Mouse (Mus musculus): ENCODE measurements at regions not wholly inside any gene's neighbourhood (a gene's known extent, or its start where the extent isn't known, plus 50 kb on each side); places are given as distances from the start of the nearest gene placed in this dataset.

DNA sequence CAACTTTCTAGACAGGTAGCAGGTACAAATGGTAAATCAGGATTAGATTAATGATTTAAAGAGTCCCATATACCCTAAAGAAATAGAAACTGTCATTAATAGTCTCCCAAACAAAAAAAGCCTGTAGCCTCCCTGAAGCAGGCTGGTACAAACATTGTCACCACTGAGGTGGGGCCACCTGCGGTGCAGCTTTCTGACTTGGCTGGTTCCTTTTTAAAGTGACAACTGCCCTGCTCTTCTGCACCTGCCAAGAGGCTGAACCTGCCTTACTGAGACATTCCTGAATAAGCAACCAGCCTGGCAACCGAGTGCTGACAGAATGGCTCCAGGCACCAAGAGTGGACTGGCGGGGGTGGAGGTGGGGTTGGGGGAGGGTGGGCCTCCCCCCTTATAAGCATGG, 687.0 kb upstream of the Vrk2 start:
- Histone ChIP-seq H3K27me3 (no peaks in the 10 kb centered on the region), H3K27ac (no peak overlapping the region), H3K9ac (replicated peaks) (no peak overlapping the region), H3K36me3 (no peaks in the 10 kb centered on the region), H3K9me3 (peaks cover 4% of the 10 kb centered on the region; the same call in 1 of the 2 replicates), H3K4me2 (replicated peaks) (no peak overlapping the region), H3K4me3 (replicated peaks) (no peak overlapping the region), H3K4me1 (replicated peaks) (no peaks in the 10 kb centered on the region)
- WGBS = 61% methylated on average over 3 of the region's 3 CpGs
- ATAC-seq = no peak

DNA sequence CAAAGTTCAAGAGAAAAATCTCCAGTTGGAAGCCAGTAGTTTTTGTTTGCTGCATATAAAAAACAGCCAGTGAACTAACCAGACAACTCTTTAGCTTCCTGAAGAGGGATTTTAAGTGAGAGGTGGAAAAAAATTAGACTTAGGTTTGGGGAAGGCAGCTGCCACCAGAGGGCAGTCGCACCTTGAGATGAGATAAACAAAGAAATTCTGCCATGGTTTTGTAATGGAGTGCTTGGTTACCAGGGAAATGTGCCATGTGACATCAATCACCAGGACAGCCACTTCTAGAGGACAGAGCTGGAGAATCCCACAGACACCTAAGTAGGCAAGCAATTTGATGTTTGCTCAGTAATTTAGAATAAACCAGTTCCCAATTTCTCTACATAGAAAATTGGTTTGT, 670.5 kb upstream of the Vrk2 start:
- Histone ChIP-seq H3K9me3 (no peaks in the 10 kb centered on the region), H3K9ac (replicated peaks) (no peak overlapping the region), H3K4me1 (replicated peaks) (no peaks in the 10 kb centered on the region), H3K36me3 (no peaks in the 10 kb centered on the region), H3K27me3 (no peaks in the 10 kb centered on the region), H3K4me2 (replicated peaks) (no peak overlapping the region), H3K27ac (no peak overlapping the region), H3K4me3 (replicated peaks) (no peak overlapping the region)
- peak; percentile 79 for ATAC-seq
- WGBS = 3% methylated on average over 1 of the region's 1 CpGs

DNA sequence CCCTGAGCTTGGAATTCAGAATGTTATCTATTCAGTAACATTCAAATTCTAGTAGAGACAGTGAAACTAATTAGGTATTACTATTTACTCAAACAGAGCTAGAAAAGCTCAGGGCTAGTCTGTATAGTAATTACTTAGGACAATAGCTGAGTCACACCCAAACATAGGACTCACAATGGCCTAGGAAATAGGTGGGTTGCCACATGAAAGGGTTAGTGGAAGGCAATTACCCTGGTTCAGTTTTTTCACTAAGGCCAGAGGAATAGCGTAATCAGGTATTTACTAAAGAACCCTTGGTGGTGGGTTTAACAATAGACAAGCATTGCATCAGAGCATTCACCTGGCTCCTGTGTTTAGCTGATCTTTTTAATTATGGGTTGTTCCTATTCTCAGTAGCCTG, 664.7 kb upstream of the Vrk2 start:
- WGBS = 89% methylated on average over 1 of the region's 1 CpGs
- H3K4me1 ChIP-seq (replicated peaks) = no peaks in the 10 kb centered on the region

DNA sequence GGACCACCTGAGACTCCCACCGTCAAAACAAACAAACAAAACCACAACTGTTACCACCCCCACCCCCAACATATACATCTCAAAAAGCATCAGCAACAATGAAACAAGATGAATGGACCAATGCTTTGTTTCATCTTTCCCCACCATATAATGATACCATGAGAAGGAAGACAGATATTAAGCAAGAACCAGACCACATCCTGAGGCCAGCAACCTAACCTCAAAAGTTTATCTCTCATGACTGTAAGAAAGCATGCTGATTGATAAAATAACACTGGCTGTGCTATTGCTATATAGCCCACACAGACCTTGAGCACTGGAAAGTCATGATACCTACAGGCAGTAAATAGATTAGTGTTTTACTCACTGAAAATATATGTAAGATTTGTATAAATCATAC, 642.1 kb upstream of the Vrk2 start:
- ATAC-seq = no peak
- WGBS = 95% methylated on average over 1 of the region's 1 CpGs

More for the DNA sequence above, 664.7 kb upstream of the Vrk2 start:
- Histone ChIP-seq H3K27me3 (no peaks in the 10 kb centered on the region), H3K27ac (no peak overlapping the region), H3K4me3 (replicated peaks) (no peak overlapping the region), H3K4me2 (replicated peaks) (no peak overlapping the region), H3K36me3 (no peaks in the 10 kb centered on the region), H3K9ac (replicated peaks) (no peak overlapping the region), H3K9me3 (no peaks in the 10 kb centered on the region)
- no peak for ATAC-seq

DNA sequence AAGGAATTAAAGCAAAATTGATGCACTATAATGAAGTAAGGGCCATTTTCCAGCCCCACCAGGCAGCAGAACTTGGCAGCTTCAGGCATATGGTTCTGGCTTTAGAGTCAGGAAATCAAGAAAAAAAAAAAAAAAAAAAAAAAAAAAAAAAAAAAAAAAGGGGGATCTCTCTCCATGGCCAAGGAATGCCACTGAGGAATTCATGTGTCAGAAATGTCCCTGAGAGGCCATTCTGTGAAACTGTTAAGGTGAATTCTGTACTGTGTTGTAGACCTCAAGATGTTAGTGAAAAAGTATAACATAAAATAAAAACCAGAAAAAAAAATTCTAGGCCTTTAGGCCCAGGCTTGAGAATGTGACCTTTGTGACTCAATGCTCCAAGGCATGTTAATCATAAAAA, 632.7 kb upstream of the Vrk2 start:
- no peaks in the 10 kb centered on the region for H3K27me3 ChIP-seq
- no peak overlapping the region for H3K9ac ChIP-seq (replicated peaks)
- no peak overlapping the region for H3K4me2 ChIP-seq (replicated peaks)
- H3K9me3 ChIP-seq = no peaks in the 10 kb centered on the region
- H3K4me1 ChIP-seq (replicated peaks) = no peaks in the 10 kb centered on the region
- H3K4me3 ChIP-seq (replicated peaks) = no peak overlapping the region
- ATAC-seq = no peak
- H3K36me3 ChIP-seq = no peaks in the 10 kb centered on the region
- H3K27ac ChIP-seq = no peak overlapping the region

More for the DNA sequence above, 642.1 kb upstream of the Vrk2 start:
- H3K27ac ChIP-seq = no peak overlapping the region
- H3K36me3 ChIP-seq = no peaks in the 10 kb centered on the region
- H3K9ac ChIP-seq (replicated peaks) = no peak overlapping the region
- no peaks in the 10 kb centered on the region for H3K9me3 ChIP-seq
- H3K4me2 ChIP-seq (replicated peaks) = no peak overlapping the region
- no peaks in the 10 kb centered on the region for H3K4me1 ChIP-seq (replicated peaks)
- no peaks in the 10 kb centered on the region for H3K27me3 ChIP-seq
- H3K4me3 ChIP-seq (replicated peaks) = no peak overlapping the region

DNA sequence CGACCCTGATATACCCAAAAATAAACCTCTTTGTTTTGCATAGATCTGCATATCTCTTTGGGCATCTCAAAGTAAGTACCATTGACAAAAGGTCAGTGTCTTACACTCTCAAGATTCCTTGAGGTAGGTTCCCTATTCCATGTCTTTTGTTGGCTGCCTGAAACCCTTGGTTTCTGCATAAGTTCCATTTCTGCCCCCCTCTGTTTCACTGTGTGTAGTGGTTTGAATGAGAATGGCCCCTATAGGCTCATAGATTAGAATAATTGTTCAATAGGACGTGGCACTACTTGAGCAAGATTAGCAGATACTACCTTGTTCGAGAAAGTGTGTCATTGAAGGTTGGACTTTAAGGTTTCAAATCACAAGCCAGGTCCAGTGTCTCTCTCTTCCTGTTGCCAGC, 628.6 kb upstream of the Vrk2 start:
- Histone ChIP-seq H3K9me3 (no peaks in the 10 kb centered on the region), H3K27ac (no peak overlapping the region), H3K4me1 (replicated peaks) (no peaks in the 10 kb centered on the region), H3K36me3 (no peaks in the 10 kb centered on the region), H3K9ac (replicated peaks) (no peak overlapping the region), H3K27me3 (no peaks in the 10 kb centered on the region), H3K4me2 (replicated peaks) (no peak overlapping the region), H3K4me3 (replicated peaks) (no peak overlapping the region)
- ATAC-seq = no peak
- 67% methylated on average over 3 of the region's 3 CpGs for WGBS

DNA sequence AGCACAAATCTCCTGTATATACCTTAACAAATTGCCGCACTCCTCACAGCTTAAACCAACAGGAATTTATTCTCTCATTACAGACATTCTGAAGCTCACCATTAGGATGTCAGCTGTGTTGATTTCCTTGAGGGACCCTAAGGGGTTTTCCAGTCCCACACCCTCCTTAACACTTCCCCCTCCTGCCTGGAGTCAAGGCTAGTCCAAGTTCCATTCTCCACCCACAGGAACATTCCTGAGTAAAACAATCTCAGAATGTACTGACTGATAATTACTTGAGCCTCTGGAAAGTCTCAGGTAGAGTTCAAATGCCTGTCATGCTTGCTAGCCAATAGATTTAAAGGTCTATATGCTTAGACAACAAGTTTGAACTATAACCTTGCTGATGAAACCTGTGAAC, 628.2 kb upstream of the Vrk2 start:
- Histone ChIP-seq H3K27me3 (no peaks in the 10 kb centered on the region), H3K9ac (replicated peaks) (no peak overlapping the region), H3K9me3 (no peaks in the 10 kb centered on the region), H3K36me3 (no peaks in the 10 kb centered on the region), H3K4me1 (replicated peaks) (no peaks in the 10 kb centered on the region), H3K4me2 (replicated peaks) (no peak overlapping the region), H3K4me3 (replicated peaks) (no peak overlapping the region), H3K27ac (no peak overlapping the region)
- ATAC-seq = no peak
- 78% methylated on average over 1 of the region's 1 CpGs for WGBS

DNA sequence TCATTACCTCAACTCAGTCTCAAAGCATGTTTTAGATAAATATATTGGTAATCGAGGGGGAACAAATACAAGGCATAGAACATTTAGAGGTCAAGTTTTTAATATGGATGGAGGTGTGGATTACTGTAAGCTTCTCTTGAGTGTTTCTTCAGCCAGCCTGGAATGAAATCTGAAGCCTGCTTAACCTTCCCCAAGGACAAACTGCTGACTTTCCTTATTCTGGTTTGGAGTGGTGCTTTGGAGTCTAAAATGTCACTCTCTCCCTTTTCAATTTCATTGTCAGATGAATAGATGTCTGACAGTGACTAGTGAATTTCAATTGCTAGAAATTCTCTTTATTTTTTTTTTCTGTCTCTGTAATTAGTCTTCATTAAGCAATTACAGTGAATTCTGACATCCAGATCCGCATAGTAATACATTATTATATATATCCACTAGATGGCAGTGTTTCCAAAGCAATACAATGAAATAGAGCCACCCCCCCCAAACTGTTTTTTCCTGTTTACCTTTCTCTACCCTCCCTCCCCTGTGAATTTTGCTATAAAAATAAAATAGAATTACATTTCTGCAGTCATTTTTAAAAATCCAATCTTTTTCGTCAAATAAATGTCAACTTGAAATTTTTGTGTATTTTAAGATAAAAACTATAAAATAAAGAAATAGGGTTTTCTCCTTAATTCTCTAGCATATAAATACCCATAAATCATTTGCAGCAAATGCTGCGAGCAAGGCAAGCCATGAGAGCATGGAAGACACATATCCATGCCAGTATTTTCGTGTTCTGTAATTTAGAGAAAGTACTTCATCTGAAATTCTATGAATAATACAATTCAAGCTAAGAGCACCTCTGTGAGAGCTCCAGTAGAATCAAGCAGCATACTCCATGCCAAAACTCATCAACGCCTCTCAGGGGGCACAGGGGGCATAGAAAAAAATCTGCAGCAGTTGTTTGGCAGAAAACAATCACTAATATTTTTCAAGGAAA, 626.2 kb upstream of the Vrk2 start:
- no peak overlapping the region for H3K9ac ChIP-seq (replicated peaks)
- WGBS = 43% methylated on average over 6 of the region's 6 CpGs
- ATAC-seq = peak; percentile 9; the same call in 1 of the 2 replicates
- no peaks in the 10 kb centered on the region for H3K36me3 ChIP-seq
- no peaks in the 10 kb centered on the region for H3K9me3 ChIP-seq
- no peak overlapping the region for H3K4me3 ChIP-seq (replicated peaks)
- H3K4me2 ChIP-seq (replicated peaks) = no peak overlapping the region
- no peaks in the 10 kb centered on the region for H3K27me3 ChIP-seq
- H3K4me1 ChIP-seq (replicated peaks) = no peaks in the 10 kb centered on the region
- no peak overlapping the region for H3K27ac ChIP-seq

DNA sequence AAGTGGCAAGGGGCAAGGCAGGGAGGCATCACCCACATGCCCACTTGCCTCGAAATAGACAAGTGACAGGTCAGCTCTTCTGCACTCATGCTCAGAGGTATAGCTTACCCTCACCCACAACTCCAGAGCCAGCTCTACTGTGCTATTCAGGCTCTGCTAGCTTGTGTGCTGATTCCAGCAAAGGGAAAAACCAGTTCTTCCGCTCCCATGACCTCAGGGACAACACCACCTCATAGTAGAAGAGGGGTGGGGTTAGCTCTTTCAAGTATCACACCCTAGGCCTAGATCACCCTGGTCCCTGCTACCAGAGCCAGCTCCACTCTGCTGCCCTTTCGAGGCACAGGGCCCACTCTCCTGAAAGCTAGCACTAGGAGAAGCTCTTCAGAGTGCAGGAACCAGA, 622.0 kb upstream of the Vrk2 start:
- ATAC-seq = peak; percentile 24; the same call in 1 of the 2 replicates
- WGBS = 74% methylated on average over 3 of the region's 3 CpGs
- H3K4me2 ChIP-seq (replicated peaks) = no peak overlapping the region

DNA sequence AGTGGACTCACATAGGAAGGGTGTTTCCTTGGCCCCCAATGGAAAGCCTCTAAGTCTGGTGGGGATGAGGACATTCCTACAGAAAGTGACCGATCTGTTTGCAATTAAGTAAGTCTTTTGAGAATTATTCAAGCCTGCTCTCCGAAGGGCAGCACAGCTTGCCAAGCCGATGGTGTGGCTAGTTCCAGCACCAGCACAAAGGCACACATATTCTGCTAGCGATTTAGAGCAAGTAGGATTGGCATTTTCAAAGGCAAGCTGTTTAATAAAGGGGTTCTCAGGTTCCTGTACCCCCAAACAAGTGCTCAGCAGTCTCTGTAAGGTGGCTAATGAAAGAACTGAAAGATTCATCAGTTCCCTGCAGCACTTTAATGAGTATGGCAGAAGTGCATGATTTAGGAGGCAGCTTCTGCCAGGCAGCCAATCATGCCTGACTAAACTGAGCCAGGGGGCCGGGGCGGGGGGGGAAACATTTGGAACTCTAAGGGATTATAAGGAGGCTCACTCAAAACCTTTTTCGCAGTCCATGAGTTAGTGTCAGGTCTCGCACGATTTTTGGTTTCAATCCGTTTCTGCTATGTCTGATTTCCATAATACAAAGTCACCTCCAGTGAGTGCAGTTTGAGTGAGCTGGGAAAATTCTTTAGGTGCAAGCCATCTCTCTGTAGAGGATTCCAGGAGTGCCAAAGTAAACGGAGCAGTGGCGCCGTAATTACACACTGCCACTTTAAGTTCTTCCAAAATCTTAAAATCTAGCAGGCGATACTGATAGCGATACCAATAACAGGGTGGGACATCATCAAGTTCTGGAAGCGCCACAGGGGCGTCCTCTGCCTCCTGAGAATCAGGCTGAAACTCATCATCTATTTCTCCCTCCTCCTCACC, 609.8 kb upstream of the Vrk2 start:
- Histone ChIP-seq H3K4me2 (replicated peaks) (no peak overlapping the region), H3K9ac (replicated peaks) (no peak overlapping the region), H3K4me1 (replicated peaks) (no peaks in the 10 kb centered on the region), H3K36me3 (no peaks in the 10 kb centered on the region), H3K27ac (no peak overlapping the region), H3K27me3 (no peaks in the 10 kb centered on the region), H3K4me3 (replicated peaks) (no peak overlapping the region), H3K9me3 (no peaks in the 10 kb centered on the region)
- WGBS = 80% methylated on average over 17 of the region's 17 CpGs
- no peak for ATAC-seq

More for the DNA sequence above, 622.0 kb upstream of the Vrk2 start:
- Histone ChIP-seq H3K4me3 (replicated peaks) (no peak overlapping the region), H3K27ac (no peak overlapping the region), H3K27me3 (no peaks in the 10 kb centered on the region), H3K9ac (replicated peaks) (no peak overlapping the region), H3K4me1 (replicated peaks) (0 out of 2 replicates have a peak, but pooled peaks cover 3% of the 10 kb centered on the region), H3K9me3 (no peaks in the 10 kb centered on the region), H3K36me3 (no peaks in the 10 kb centered on the region)

DNA sequence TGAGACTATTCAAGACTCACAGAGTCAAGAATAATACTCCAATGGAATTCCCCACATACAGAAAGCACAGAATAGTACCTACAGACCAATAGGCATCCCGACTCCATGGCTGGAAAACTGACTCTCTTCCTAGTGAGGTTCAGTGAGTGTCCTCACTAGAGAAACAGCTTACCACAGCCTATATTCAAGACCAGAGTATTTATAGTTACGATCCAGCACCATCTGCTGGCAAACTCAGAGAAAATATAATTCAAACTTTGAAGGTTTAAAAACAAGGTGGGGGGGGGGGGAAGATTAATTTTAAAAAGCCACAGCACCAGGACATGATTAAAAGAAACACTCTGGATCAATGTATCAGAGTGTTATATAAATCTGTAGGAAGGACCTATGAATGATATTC, 590.2 kb upstream of the Vrk2 start:
- no peak for ATAC-seq
- Histone ChIP-seq H3K36me3 (no peaks in the 10 kb centered on the region), H3K4me3 (replicated peaks) (no peak overlapping the region), H3K9me3 (no peaks in the 10 kb centered on the region), H3K27me3 (no peaks in the 10 kb centered on the region), H3K9ac (replicated peaks) (no peak overlapping the region), H3K4me1 (replicated peaks) (no peaks in the 10 kb centered on the region), H3K27ac (no peak overlapping the region), H3K4me2 (replicated peaks) (no peak overlapping the region)
- WGBS = 70% methylated on average over 2 of the region's 2 CpGs

DNA sequence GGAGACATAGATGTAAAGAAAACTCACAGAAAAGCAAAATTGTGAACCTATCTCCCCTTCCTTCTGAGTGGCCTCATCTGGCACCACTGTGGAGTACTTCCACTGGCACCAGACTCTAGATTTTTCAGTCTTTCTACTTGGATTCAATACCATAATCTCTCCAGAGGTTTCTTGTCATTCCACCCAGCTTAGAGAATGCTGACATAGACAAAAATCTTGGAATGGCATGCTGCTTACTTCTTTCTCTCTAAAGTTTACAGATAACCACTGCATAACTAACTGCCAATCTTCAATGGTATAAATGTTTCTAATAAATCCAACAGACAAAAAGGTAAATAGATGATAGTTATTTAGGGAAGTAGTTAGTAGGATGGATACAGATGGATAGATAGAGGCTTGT, 589.6 kb upstream of the Vrk2 start:
- Histone ChIP-seq H3K4me3 (replicated peaks) (no peak overlapping the region), H3K4me1 (replicated peaks) (no peaks in the 10 kb centered on the region), H3K36me3 (no peaks in the 10 kb centered on the region), H3K27ac (no peak overlapping the region), H3K9me3 (no peaks in the 10 kb centered on the region), H3K4me2 (replicated peaks) (no peak overlapping the region), H3K9ac (replicated peaks) (no peak overlapping the region), H3K27me3 (no peaks in the 10 kb centered on the region)
- ATAC-seq = no peak
